Mouse (Mus musculus) granulocyte monocyte progenitor cell, adult 5-6 weeks (primary cell): ENCODE results near the gene Alkbh8. TPM values are rescaled to one million over a fixed set of nuclear protein-coding genes. Genes with fewer than 3 reads are reported as not detected.
"Not testable (repeated sequence)": the region's sequence is repeated elsewhere in the genome, so short reads cannot be mapped to it uniquely, and the experiment has no call there.

Experiments used
- ATAC-seq: replicated peaks from 2 replicates; pipeline ENCODE4 v1.8.0; 2016; ENCODE audit warnings: mild to moderate bottlenecking, moderate TSS enrichment, inconsistent platforms; ENCODE audit not compliant: poor library complexity, severe bottlenecking
- total RNA-seq, 2 experiments: library from RNA; stranded (forward) in 1 of 2; stranded (reverse) in 1 of 2; fragments of 200-712, 200-1000 nt in 1 of 2; fragments of >200 nt in 1 of 2; fragmentation: Nextera tagmentation in 1 of 2; gene quantifications; 2 replicates each; pipeline ENCODE4 v1.2.3; 2014 to 2017

The Alkbh8 gene
- total RNA-seq (2014; fragmentation: Nextera tagmentation) (17.1 and 25.1 TPM in 2 replicates), total RNA-seq (2017) (13.4 and 17.0 TPM in 2 replicates)

DNA sequence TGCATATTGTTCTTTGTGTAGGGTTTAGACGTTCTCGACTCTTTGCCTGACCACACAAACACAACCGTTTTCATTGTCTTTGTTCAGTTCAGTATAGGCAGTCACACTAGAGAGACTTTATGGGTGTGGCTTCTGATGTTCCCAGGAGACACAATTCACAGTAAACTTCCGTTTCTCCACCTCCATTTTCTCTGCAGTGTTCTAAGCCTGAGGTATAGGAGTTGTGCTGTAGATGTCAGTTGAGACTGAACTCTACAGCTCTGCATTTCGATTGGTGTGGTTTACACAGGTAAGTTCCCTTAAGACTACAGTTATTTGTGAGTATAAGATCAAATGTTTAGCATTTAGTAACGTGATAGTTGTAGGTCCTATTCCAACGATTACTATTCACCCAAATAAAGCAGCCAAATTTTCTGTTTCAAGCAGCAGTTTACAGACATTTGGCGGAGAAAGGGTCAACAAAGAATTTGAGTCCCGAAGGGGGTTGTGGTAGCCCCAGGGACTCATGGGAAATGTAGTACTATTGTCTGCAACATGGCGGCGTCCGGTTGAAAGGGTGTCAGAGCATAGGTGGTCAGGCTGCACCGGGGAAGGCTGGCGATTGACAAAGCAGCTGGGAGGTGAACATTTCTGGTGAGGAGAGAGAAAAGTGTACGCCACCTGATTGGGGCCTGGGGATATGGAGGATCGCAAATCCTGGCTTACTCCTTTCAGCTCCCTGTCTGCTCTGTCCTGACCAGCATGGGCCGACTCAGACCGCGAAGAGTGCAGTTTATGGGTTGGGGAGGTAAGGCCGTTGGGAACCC lies at the start of gene Alkbh8:
TSS of gene Alkbh8 (plus strand) at position 179 of the 806 bp plus-strand sequence.
- ATAC-seq, result peak; percentile 99

DNA sequence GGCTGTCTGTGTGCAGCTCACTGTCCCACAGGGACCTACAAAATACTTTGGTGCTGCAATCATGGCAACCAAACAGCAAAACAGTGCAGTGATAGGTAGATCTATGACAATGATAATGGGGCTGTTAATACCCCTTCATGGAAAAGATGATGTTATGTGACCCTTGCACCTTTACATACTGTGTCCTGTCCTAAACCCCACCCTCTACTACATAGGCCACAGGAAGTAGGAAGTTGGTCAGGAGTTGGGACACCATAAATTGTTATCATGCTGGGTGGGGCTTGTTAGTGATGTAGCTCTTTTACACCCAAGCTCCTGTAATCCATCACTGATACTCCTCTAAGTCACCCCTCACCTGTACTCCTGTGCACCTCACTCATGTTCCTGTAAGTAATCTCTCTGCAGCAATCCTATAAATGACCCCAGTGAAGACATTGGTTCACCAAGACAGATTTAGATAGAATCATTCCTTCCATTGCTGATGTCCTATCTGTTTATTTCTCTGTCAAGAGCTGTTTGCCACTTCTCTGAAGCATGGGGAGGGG lies 25.6 kb upstream of the Alkbh8 start:
- ATAC-seq, result 0 out of 2 replicates have a peak, but pooled peaks have one; percentile 22

DNA sequence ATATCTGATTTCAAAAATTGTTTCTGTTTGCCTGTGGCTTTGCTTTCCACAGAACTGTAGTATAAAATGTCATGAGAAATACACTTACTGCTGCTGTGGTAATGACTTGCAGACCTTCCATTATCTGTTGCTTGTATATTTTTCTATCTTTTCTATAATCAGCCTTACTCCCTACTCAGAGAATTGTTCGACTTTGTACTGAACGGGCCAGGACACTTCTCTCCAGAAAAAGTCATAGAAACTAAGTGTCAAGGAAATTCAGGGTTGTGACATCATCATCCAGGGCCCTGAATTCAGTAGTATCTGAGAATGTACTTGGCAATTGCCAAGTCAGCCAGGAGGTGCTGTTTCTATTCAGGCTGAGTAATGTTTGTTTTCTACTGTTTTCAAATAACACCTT lies 24.9 kb upstream of the Alkbh8 start:
- ATAC-seq, result no peak

DNA sequence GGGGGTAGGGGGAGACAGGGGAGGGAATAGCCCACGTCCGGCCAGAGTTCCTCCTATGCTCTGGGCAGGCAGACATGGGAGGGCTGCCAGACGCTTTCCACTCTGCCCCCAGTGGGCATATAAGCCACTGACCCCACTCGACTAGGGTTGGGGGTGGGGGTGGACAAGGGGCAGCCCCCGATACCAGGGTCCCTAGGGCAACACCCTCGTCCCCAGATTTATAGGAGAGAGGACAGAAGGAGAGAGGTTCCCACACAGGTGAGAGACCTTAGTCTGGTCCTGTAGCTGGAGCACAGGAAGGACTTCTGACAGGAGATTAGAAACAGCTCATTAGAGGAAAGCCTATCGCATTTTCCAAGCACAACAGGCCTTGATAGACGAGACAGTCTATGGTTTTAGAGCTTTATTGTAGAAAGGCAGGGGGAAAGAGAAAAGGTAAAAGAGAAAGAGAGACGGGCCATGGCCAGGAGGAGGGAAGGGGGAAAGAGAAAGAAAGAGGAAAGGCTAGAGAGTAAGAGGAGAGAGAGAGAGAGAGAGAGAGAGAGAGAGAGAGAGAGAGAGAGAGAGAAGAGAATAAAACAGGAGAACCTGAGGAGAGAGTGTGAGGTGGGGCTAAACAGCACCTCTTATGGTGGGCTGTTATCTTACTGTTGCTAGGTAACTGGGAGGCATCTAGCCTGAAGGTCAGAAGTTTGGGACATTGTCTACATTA lies 7.4 kb upstream of the Alkbh8 start:
- not testable (repeated sequence) for ATAC-seq

DNA sequence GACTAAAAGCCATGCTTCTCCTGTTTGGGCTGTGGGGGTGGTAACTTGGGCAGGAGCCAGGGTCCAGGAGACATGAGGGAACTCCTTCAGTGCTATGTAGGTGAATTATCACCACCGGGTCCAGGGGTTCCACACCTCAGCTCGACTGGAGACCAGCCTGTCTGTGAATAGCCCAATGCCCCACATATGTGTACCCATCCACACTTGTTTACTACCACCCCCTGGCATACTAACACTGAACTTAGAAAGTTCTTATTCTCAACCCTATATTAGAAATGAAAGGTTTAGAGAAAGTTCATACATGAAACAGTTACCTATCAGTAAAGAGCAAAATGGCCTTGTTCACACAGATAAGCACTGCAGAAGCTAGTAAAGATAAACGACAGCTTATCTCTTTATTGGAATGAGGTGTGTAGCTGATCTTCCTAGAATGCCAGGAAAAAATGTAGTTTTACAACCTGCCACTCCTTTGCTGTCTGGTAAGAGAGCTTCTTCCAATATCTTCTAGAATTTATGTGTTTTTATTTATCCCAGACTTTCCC lies 6.8 kb upstream of the Alkbh8 start:
- ATAC-seq, result no peak

DNA sequence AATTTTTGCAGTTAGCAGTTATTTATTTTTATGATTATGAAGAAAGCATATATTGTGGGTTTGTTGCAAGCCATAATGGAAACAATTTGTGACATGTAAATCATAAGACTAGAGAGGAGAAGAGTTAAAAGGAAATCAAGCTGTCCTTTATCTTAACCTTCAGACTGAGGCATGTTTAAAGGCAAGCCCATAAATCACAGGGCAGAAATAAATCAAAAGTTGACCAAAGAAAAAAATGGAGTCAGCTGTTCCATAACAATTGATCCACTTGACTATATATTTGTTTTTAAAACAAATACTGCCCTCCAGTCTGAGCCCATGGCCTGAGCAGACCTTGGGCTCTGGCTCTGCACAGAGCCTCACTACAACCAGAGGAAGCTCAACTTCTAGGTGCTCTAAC lies 4.6 kb upstream of the Alkbh8 start:
- ATAC-seq, result no peak

DNA sequence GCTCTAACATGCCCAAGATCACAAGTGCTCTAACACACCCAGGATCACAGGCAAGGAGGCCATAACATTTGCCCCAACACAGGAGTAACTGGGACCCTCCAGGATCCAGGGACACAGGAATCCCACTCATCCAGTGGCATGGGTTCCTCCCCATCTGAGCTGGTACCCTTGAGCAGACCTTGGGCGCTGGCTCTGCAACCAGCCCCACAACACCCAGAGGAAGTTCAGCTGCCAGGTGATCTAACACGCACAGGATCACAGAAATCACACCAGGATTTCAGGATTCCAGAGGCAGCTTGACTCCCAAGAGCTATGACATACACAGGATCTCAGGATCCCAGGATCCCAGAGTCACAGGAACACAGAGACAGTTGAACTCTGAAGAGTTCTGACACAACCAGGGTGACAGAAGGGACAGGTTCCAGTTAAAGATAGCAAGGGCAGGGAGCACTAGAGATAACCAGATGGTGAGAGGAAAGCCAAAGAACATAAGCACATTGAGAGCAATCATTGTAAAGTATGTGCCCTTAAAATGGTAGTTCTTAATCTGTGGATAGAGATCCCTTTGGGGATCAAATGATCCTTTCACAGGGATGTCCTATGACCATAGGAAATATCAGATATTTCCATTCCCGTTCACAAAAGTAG lies 4.1 kb upstream of the Alkbh8 start:
- no peak for ATAC-seq

DNA sequence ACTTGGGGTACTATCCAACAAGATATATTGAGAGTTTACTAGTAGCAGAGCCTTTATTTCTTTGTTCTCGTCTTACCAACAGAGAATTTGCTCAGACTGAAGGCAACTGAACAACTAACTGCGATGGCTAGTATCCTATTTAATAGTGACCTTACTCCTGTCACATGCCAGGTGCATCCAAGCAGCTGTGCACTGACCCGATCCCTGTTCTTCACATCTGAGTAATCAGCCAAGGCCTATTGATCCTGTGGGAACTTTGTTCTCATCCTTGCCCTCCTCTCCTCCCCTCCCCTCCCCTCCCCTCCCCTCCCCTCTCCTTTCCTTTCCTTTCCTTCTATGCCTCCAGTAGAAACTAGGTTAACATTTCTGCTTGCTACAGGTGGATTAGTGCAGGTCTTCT lies 1.7 kb downstream of the Alkbh8 start:
- no peak for ATAC-seq

DNA sequence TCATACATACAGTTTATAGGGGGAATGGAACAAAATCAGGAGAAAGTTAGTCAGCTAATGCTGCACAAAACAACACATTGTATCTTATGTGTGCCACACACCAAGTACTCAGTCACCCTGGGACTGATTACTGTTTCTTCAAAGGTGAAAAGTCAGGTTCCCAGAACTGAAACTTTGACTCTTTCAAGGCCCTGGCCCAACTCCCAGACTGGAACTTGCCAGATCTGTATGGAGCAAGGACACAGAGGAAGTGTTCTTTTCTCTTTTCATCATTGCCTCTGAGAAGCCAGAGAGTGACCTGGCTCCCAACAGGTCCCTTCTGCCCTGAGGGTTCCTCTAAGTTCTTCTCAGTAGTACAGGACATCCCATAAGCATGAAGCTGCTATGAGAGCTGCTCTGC lies 10.2 kb downstream of the Alkbh8 start:
- no peak for ATAC-seq

DNA sequence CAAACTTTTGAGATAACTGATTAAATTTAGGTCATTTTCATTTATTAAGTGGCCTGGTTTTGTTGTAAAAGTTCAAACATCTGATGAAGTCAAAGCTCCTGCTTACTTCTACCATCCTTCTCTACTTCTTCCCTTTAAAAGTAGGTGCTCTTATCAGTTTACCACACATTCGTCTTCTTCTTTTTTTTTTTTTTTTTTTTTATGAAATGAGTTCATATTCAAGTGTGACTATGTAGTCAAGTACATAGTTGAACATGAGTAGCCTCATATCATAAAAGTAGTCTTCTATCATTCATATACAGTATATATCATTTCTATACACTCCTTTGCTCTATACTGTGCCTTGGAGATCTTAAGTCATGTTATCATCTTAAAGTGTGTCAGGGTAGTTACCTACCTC lies 11.0 kb downstream of the Alkbh8 start:
- no peak for ATAC-seq

DNA sequence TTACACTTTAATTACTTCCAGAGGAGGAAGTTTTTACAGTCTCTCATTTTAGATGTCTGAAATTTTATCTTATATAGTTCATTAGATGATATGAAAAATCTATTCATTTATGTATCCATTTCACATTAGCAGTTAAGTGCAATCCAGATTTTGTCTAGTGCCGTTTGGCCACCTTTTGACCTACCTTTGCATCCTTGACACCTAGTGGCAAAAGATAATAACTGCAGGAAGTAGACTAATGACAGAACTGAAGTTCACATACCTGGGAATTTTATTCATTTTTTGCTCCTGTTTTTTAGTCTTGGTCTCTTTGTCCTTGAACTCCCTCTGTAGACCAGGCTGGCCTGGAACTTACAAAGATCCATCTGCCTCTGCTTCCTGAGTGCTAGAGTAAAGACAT lies 15.1 kb downstream of the Alkbh8 start:
- no peak for ATAC-seq

DNA sequence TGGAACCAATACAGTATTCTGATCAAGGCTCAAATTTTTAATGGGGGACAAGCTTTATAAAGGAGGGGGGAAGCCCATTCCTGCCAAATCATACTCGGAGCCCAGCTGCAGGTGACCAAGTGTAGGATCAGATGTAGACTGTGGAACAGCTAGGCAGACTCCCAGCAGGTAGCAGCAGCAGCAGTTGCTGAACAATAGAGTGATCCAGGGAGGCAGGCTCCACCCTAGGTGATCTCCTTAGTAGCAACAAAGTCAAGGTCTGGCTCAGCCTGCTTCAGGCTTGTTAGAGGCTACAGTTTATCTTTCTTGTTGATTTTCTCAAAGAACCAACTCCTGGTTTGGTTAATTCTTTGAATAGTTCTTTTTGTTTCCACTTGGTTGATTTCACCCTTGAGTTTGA lies 41.4 kb downstream of the Alkbh8 start:
- ATAC-seq, result not testable (repeated sequence)

DNA sequence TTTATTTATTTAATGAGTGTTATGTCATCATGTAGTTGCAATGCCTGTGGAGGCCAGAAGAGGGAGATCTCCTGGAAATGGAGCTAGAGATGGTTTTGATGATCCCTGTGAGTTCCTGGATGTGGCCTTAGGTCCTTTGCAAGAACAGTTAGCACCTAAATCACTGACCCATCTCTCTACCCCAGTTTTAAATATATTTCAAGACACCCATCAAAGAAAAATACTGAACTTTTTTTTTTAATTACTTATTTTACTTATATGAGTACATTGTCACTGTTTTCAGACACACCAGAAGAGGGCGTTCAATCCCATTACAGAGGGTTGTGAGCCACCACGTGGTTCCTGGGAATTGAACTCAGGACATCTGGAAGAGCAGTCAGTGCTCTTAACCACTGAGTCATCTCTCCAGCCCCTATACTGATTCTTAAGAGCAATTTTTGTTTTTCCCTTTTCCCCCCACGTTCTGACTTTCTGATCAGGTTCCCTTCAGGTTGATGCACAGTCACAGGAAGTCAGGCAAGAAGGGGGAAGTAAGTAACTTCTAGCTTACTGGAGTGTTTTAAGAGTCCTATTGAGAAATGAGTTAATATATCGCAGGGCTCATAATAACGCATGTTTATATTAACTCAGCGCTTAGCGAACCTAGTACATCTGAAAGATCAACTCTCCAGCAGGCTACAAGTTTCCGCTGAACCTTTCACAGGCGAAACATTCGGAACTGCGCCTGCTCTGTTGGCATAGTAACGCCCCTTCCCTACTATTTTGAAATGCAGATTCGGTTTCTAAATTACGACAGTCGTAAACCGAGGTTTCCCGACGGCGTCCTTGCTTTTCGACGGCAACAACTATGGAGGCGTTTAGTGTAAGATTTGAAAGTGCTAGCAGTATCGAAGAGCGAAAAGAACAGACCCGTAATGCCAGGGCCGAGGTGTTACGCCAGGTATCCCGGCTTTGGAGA lies 68.6 kb downstream of the Alkbh8 start, which contains the start of gene Cwf19l2:
TSS of gene Cwf19l2 (plus strand) at position 342 of the 958 bp plus-strand sequence.
- ATAC-seq, result peak; percentile 92

DNA sequence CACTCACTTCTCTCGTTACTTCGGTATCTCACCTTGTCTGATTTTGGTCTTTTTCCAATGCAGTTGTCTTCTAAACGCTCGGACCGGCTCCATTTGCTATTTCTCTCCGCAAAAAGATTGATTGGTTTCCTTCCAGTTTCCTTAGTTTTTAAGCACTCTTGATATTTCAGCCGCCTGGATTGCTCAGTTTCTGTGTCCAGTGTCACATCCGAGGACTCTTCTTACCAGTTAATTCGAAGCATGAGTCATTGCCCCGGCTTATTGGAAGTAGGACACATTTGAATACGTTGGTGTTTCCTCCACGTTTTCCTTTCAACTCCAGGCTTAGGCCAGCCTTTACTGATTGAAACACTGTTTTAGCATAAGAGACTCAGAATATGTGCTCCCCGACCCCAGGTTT lies 69.4 kb downstream of the Alkbh8 start:
- ATAC-seq, result peak; percentile 47

DNA sequence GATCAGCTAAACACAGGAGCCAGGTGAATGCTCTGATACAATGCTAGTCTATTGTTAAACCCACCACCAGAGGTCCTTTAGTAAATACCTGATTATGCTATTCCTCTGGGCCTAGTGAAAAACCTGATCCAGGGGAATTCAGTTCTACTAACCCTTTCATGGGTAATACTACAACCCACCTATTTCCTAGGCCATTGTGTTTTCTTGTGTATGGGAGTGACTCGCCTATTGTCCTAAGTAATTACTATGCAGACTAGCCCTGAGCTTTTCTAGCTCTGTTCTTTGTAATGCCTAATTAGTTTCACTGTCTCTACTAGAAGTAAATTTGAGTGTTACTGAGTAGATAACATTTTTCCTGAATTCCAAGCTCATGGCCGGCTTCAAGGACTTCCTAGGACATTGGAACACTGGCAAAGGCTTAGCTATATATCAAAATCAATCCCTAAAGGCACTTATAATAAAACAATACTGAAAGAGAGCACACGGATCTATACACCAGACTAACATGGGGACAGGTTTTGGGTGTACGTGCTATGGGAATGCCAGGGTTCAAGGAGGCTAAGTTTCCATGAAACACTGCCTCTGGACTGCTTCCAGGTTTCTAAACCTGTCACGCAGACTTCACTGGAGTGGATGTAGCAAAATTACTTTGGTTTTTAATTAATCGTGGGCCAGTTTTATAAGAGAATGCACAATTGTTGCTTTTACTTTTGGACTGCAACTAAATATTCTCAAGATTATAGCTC lies 104.8 kb downstream of the Alkbh8 start:
- not testable (repeated sequence) for ATAC-seq
